Comparison of ENCODE assay signal across 12 mouse cellular contexts in the genomic region with DNA sequence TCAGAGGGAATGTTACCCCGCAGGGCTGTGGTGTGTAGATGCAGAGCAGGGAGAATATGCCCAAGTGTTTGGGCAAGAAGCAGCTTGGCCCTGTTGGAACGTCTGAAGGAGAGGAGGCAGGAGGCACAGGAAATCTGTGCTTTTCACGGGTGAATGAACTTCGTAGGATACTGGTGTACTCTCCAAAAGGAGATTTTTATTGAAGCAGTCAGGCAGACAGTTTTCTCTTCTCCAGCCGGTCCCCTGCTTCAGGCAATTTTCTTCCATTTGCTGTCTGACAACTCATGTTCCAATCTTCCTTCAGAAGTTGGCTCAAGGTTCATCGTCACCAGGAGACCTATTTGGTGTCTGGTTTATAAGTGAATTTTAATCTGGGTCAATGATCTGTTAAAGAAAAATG.
DNase-seq lines count a peak whose midpoint lies in the region; ATAC-seq and TF ChIP-seq lines count a peak whose summit lies in the region.
"Had no signal": no experiment of that assay in that cellular context is flagged by ENCODE, and none has a peak within 500 bp of the region (broad histone marks: within the 10 kb centered on the region; RNA-seq: fewer than 3 reads in every experiment).

No protein-coding gene starts in this region.

- DNase-seq in left cerebral cortex, postnatal 4 days, result peak; percentile 70
- DNase-seq in left cerebral cortex, adult 11 months (ENCODE audit: low spot score), result no peak
- peak; percentile 38 for DNase-seq in cerebellum, adult 11 months
- DNase-seq in cerebellum, postnatal 10 days, result peak; percentile 89 to 91
- DNase-seq in hindbrain, postnatal 0 days (ENCODE audit: low spot score), result peak; percentile 81
- DNase-seq: heart, adult 2 months; heart, postnatal 4 days; lung, postnatal 36 days; thymus, adult 18-20 months had no signal

- no peaks in the 10 kb centered on the region for H3K9me3 ChIP-seq in hindbrain, postnatal 0 days (ENCODE audit: low read length)

- H3K4me2 ChIP-seq in hindbrain, postnatal 0 days (ENCODE audit: low read depth, low read length), result no peak overlapping the region
- H3K4me2 ChIP-seq: liver, embryonic 11.5 days had no signal

- H3K27me3 ChIP-seq in hindbrain, postnatal 0 days (ENCODE audit: insufficient read depth, low read length), result no peaks in the 10 kb centered on the region

- ATAC-seq in hindbrain, postnatal 0 days, result peak; percentile 66
- ATAC-seq in erythroid progenitor cell, adult 5-6 weeks (replicated peaks; ENCODE audit: low FRiP score, poor library complexity, severe bottlenecking), result no peak
- ATAC-seq in CD4-positive, CD25-positive, alpha-beta regulatory T cell, adult 4 months, result no peak

- no peak overlapping the region for H3K4me3 ChIP-seq in hindbrain, postnatal 0 days (ENCODE audit: low read length)
- H3K4me3 ChIP-seq: heart, adult 2 months had no signal

- no peak overlapping the region for H3K9ac ChIP-seq in hindbrain, postnatal 0 days (replicated peaks; ENCODE audit: low read length)

- WGBS in hindbrain, postnatal 0 days, result 24% methylated on average over 6 of the region's 6 CpGs

- no peaks in the 10 kb centered on the region for H3K36me3 ChIP-seq in hindbrain, postnatal 0 days (ENCODE audit: insufficient read depth, low read length)

- H3K4me1 ChIP-seq in hindbrain, postnatal 0 days (ENCODE audit: insufficient read depth, low read length), result no peaks in the 10 kb centered on the region

- intact Hi-C loops in left cerebral cortex, postnatal 4 days (cut with DNase I), result no loop called here

- H3K27ac ChIP-seq in hindbrain, postnatal 0 days, result peak overlapping the region; percentile 12; the same call in 1 of the 2 replicates
- H3K27ac ChIP-seq: heart, adult 2 months had no signal

- no peak for TF ChIP-seq CTCF in hindbrain, postnatal 0 days (IDR thresholded peaks at IDR 0.05; ENCODE audit: low read depth)
